Mouse (Mus musculus) brain, embryonic 14.5 days (tissue): Measurements from ENCODE around the gene Jakmip3. TPM values are rescaled to one million over a fixed set of nuclear protein-coding genes. Genes with fewer than 3 reads are reported as not detected.

ENCODE experiments used
- DNase-seq: peaks from one replicate; pipeline ENCODE4 v3.0.0-alpha.2; 2011; ENCODE audit warnings: low read depth
- CTCF ChIP-seq: fragments of 200-500 bp; IDR thresholded peaks from 2 replicates; pipeline ENCODE4 v1.5.1; 2012; ENCODE audit warnings: inconsistent platforms, mild to moderate bottlenecking, moderate library complexity, borderline replicate concordance; ENCODE audit not compliant: insufficient read depth, insufficient read length; ENCODE audit errors: extremely low read depth
- POLR2A ChIP-seq: fragments of 200-500 bp; IDR thresholded peaks from 2 replicates; pipeline ENCODE4 v1.6.1; 2012; ENCODE audit warnings: mild to moderate bottlenecking, inconsistent platforms, borderline replicate concordance; ENCODE audit not compliant: poor library complexity, insufficient read depth, insufficient read length, severe bottlenecking; ENCODE audit errors: extremely low read depth
- polyA plus RNA-seq: library from polyadenylated mRNA; depleted of rRNA; stranded (reverse); fragments of >200 nt; gene quantifications from 2 replicates; pipeline ENCODE4 v1.2.3, GENCODE M21; 2012; rRNA removed

The Jakmip3 gene
- polyA plus RNA-seq, result 6.2 and 9.9 TPM in 2 replicates

DNA sequence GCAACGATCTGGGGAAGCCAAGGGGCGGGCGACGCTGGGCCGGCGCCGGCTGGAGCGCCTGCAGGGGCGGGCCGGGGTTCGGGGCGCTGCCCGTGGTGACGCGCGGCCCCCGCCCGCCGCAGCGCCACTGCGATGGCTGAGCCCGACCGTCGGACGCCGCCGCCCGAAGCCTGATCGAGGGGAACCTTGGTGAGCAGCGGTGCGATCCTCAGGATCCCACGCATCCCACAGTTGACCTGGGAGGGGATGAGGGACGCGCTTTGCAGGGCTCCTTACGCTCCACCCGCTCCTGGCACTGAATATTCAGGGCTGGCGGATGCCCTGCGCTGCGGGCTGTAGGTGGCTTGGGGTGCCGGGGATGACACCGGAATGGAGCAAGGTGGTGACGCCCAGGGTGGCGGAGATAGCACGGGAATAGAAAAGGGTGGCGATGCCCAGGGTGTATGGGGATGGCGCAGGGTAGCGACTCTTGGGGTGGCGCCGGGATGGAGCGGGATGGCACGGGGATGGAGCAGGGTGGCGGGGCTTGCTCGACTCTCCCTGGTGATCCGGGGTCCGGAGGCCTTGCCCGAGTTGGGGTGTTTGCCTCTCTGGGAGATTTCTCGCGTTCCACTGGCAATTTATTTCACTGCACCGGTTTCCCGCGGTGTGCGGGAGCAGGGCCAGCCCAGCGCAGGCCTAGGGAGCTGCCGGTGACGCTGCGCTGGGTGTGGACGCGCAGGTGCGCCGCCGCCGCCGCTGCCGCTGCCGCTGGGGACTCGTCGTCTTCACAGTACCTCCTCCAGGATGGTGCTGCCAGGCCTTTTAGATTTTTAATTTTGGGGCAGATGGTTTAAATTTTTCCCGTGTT lies at the start of gene Jakmip3:
TSS of gene Jakmip3 (plus strand) at position 119 of the 850 bp plus-strand sequence.
- DNase-seq, result peak; percentile 39
- TF ChIP-seq CTCF, result no peak
- TF ChIP-seq POLR2A, result no peak

DNA sequence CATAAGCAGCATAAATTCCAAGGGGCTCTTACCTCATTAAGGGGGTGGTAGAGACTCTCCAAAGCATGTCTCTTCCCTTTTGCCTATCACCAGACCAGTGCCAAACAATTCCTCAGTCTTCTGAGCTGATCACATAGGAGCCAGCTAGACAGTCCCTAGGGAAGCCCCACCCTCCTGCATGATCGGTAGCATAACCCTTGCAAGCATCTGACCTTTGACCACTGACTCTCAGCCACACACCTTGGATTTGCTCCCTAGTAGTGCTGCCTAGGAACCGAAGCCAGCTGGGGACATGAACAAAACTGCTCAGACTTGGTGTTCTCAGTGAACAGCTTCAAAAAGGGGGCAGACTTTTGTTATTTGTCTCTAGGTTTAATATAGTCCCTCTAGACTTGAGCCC lies 42.4 kb upstream of the Jakmip3 start:
- no peak for DNase-seq
- no peak for TF ChIP-seq CTCF
- TF ChIP-seq POLR2A, result no peak

GRCm38 (mm10) chr7:138898743-138899142 lies 41.8 kb upstream of the Jakmip3 start:
- TF ChIP-seq POLR2A (no peak), CTCF (no peak)
- DNase-seq, result no peak

- DNase-seq, result no peak
- no peak for TF ChIP-seq CTCF
- no peak for TF ChIP-seq POLR2A
These were observed 36.6 kb upstream of the Jakmip3 start for GRCm38 (mm10) chr7:138903886-138904435.

- no peak for DNase-seq
- no peak for TF ChIP-seq POLR2A
- no peak for TF ChIP-seq CTCF
These were observed 34.1 kb upstream of the Jakmip3 start for GRCm38 (mm10) chr7:138906441-138906840.

- DNase-seq, result peak; percentile 47
- no peak for TF ChIP-seq POLR2A
- no peak for TF ChIP-seq CTCF
These were observed 33.5 kb upstream of the Jakmip3 start for GRCm38 (mm10) chr7:138907043-138907442.

DNA sequence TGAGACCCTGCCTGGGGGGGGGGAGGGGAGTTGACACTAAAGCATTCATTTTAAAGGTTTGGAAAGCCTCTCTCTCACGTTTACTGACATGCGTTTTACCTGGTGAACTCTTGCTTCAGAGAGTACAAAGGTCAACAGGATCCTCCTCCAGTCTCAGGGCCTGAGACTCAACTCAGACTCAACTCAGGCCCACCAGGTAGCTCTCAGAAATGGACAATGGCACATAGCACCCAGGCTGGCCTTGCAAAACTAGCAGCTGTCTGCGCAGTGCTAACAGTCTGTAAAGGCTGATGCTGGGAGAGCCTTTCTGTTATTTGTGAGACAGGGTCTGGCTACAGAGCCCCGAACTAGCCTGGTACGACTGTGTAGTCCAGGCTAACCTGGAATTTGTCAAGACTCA lies 32.6 kb upstream of the Jakmip3 start:
- TF ChIP-seq CTCF (no peak), POLR2A (no peak)

GRCm38 (mm10) chr7:138908768-138909276 lies 31.7 kb upstream of the Jakmip3 start:
- no peak for TF ChIP-seq POLR2A
- no peak for TF ChIP-seq CTCF
- no peak for DNase-seq

More for the DNA sequence above, 32.6 kb upstream of the Jakmip3 start:
- no peak for DNase-seq

- DNase-seq, result peak; percentile 95
These were observed 31.0 kb upstream of the Jakmip3 start, which contains the start of gene Bnip3 for GRCm38 (mm10) chr7:138909277-138910192. Gene Bnip3 (minus strand): TSS chr7:138909519.

GRCm38 (mm10) chr7:138910193-138910562 lies 30.4 kb upstream of the Jakmip3 start:
- no peak for DNase-seq
- TF ChIP-seq POLR2A, result no peak
- no peak for TF ChIP-seq CTCF

More at GRCm38 (mm10) chr7:138909277-138910192, 31.0 kb upstream of the Jakmip3 start, which contains the start of gene Bnip3:
- TF ChIP-seq POLR2A, result 0 out of 2 replicates have a peak, but pooled peaks have one; percentile 56
- no peak for TF ChIP-seq CTCF

GRCm38 (mm10) chr7:138913616-138914015 lies 26.9 kb upstream of the Jakmip3 start:
- no peak for TF ChIP-seq POLR2A
- TF ChIP-seq CTCF, result no peak

GRCm38 (mm10) chr7:138919156-138919944 lies 21.2 kb upstream of the Jakmip3 start:
- DNase-seq, result peak; percentile 56
- peak; percentile 21; the same call in 1 of the 2 replicates for TF ChIP-seq CTCF
- TF ChIP-seq POLR2A, result no peak

More at GRCm38 (mm10) chr7:138913616-138914015, 26.9 kb upstream of the Jakmip3 start:
- DNase-seq, result no peak

DNA sequence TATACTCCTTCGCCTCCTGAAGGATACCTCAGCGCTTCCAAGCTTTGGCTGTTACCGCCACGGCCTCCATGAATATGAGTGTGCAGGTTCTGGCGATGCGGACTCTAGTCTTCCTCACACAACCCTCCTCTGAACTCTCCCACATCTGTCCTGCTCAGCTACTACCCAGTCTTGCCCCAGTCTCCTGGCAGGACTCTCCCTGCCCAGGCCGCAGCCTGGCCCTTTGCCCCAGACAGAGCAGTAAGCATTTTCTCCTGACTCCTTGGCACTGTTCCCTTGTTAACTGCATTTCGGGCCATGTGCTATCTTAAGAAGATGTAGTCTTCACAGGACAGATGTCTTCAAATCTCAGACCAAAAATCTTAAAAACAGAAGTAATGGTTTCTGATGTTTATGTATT lies 18.9 kb upstream of the Jakmip3 start:
- TF ChIP-seq POLR2A (no peak), CTCF (no peak)
- no peak for DNase-seq
